Mouse (Mus musculus) frontal cortex, adult 2 months (tissue): Measurements from ENCODE around the gene Tns3. TPM values are rescaled to one million over a fixed set of nuclear protein-coding genes. Genes with fewer than 3 reads are reported as not detected.
"Not testable (repeated sequence)": the region's sequence is repeated elsewhere in the genome, so short reads cannot be mapped to it uniquely, and the experiment has no call there.

Experiments used
- DNase-seq, 2 experiments: peaks; one replicate each; pipeline ENCODE4 v3.0.0; 2022; ENCODE audit warnings: low spot score in 1 of 2; ENCODE audit errors: extremely low spot score in 1 of 2
- polyA plus RNA-seq: library from polyadenylated mRNA; depleted of rRNA; stranded (reverse); fragments of >200 nt; gene quantifications from 2 replicates; pipeline ENCODE4 v1.2.3, GENCODE M21; 2012

The Tns3 gene
- polyA plus RNA-seq, 1 experiment, result 27.8 TPM

DNA sequence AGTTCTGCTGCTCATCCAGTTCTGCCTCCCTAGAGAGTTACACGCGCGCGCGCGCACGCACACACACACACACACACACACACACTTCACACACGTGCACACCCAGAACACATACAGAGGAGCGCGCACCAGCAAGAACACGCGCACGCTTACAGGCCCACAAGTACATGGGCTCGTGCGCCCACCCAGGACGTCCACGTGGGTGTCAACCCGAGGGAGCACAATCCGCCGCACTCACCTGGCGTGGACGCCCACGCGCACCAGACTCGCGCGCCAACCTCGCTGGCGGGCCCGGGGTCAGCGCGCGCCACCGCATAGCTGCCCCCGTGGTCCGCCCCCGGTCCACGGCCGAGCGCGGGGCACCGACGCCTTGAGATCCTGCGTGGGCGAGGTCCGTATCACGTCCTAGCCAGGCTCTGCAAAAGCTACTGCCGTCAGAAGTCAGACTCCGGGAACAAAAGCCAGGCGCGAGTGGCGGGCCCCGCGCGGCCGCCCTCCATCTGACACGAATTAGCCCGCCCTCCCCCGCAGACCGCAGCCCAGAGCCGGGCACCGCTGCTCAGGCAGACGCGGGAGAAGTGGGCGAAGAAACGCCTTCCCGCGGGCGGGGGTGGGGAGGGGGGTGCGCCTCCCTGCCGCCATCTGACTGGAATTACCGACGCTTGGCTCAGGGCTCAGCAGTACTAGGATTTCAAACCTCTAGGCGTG lies 40.0 kb downstream of the Tns3 start:
- peak in 1 of 2 experiments; percentile 49 for DNase-seq

DNA sequence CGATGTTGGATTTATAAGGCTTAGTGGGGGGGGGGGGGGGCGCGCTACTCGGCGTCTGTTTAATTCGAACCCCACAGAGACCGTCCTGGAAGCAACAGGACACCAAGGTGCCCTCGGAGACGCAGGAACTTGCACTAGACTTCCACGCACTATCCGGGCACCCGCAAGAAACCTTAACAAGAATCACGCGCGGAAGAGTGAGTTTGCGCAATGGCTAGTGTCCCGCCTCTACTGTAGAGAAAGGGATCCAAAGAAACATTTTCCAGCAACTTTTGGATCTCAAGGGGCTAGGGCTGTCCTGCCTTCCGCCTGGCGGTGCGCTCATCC lies 40.5 kb downstream of the Tns3 start:
- no peak for DNase-seq

GRCm38 (mm10) chr11:8622668-8623067 lies 41.7 kb downstream of the Tns3 start:
- no peak for DNase-seq

GRCm38 (mm10) chr11:8619111-8619510 lies 45.2 kb downstream of the Tns3 start:
- not testable (repeated sequence) for DNase-seq

DNA sequence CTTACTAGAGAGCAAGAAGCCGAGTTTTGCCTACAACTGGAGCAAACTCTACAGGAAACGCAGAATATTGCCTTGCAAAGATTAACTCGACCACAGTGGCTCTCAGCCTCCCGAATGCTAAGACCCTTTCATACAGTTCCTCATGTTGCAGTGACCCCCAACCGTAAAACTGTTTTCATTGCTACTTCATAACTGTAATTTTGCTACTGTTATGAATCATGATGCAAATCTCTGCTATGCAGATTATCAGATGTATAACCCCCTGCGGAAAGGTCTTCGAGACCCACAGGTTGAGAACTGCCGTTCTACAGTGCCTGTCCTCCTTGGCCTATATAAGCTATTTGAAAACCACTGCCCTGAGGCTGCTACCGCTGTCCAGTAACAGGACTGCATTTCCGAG lies 46.0 kb downstream of the Tns3 start:
- DNase-seq, result no peak

DNA sequence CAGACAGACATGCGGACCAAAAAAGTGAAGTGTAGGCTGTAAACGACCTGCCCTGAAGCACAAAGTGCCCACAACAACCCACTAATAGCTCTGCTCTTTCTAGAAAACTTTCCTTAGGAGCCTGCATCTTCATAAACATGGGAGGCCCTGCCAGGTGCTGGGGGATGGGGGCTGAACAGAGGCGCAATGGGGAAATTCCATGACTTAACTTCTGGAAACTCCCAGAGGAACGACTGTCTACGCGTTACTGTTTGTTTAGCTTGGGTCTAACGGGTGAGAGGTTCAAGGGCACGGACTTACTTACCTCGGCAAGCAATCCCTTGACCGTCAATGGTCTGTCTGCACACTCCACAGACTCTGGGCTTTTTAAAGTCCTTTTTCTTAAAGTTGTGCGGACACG lies 48.9 kb downstream of the Tns3 start:
- no peak for DNase-seq

- no peak for DNase-seq
Measured at GRCm38 (mm10) chr11:8610456-8610855, 53.9 kb downstream of the Tns3 start.

DNA sequence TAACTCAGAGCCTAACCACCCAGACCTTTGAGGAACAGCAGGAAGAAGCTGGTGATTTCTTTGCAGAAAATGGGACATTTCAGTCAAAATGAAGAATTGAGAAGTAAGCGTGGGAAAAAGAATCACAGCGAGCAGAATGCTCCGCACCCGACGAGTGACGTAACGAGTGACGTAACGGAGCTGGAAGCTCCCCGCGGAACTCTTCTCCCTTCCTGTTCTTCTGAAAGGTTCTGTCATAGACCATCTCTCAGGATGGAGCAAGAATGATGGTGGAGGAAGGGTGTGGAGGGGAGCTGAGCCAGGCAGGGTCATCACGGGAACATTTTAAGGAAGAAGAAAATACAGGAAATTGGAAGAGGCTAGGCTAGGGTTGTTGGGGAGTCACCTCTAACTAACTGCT lies 54.5 kb downstream of the Tns3 start:
- DNase-seq, result no peak

DNA sequence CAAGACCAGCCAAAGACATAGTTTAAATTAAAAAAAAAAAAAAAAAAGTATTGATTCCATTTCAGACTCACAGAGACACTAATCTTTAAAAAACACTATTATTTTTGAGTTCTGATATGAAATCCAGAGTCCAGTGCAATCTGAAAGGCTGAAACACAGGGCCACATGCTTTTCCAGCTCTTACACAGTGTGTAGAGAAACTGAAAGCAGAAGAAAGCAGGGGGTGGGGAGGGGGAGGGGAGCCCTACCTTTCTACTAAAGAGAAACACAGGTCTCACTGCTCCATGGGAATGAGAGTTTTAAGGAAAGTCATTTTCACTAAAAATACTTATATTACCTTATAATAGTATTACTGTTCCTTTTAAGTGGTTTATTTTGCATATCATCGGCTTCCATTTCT lies 57.2 kb downstream of the Tns3 start:
- no peak for DNase-seq

DNA sequence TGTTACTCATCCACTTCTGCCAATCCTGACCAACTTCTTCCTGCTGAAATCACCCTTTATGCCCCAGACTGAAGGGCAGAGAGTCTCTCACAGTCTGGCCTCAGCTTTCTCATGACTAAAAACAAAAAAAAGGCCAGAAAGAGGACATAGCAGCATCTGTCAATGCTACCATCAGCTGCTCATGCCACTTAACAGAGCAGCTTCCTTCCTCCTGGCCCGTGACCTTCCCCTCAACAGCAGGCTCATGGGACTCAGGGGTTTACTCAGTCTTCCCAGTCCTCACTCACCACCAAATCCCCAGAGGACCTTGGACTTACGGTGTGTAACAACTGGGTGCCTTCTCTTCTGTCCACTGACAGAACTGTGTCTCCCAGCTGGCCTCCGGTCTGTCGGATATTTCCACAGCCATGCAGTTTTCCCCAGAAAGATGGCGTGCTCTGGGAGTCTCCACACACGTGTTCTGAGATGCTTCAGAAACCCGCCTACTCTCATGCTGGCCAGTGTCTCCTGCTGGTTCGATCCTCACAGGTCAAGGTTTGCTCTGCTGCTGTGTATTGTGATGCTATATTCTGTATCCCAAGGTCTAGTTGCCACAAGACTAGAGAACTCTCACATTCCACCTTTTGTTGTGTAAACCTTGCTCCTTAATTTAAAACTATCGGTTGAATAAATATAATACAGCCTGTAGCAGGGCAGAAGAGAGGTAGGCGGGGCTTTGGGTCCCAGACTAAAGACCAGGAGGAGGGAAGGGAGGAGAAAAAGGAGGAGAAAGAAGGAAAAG lies 59.4 kb downstream of the Tns3 start:
- no peak for DNase-seq

- DNase-seq, result no peak
Measured at GRCm38 (mm10) chr11:8602606-8603005, 61.7 kb downstream of the Tns3 start.

GRCm38 (mm10) chr11:8601411-8601821 lies 62.9 kb downstream of the Tns3 start:
- DNase-seq, result no peak

GRCm38 (mm10) chr11:8595642-8596041 lies 68.7 kb downstream of the Tns3 start:
- no peak for DNase-seq

DNA sequence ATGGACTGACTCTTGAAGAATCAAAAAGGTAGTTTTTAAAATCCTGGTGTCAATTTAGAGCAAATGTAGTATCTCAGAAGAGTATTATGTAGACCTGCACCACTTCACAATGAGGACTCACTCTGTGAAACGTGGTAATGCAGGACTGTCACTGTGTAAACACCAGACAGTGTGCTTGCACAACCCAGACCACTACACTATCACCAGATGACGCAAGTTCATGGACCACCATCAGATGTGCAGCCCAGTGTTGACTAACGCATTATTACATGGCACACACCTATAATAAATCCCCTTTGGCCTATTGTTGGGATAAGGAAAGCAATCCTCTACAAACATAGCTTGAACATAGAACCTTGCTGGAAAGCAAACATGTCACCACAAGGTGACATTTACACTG lies 71.2 kb downstream of the Tns3 start:
- DNase-seq, result no peak

- no peak for DNase-seq
Measured at GRCm38 (mm10) chr11:8591271-8591670, 73.1 kb downstream of the Tns3 start.

GRCm38 (mm10) chr11:8589226-8589905 lies 75.0 kb downstream of the Tns3 start:
- DNase-seq, result peak; percentile 28 to 75

DNA sequence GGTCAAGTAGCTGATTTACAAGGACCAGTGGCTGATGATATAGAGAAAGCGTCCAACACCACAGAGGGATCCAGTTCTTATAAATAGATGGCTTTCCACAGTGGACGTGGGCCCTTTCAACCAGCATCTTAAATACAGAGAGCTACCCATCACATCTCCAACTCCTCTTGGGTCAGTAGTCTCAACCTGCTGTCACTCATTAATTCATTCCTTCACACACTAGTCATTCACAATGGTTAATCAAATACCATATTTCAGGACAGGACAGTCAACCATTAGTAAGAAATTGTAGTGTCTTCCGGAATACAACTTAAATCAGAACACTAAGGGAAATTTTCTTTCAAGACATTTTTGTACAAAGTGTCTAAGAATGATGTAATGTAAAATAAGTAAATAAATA lies 76.4 kb downstream of the Tns3 start:
- DNase-seq, result no peak

GRCm38 (mm10) chr11:8586996-8587644 lies 77.2 kb downstream of the Tns3 start:
- DNase-seq, result no peak

- no peak for DNase-seq
Measured at GRCm38 (mm10) chr11:8586374-8586773, 78.0 kb downstream of the Tns3 start.

- DNase-seq, result no peak
Measured at GRCm38 (mm10) chr11:8585686-8586085, 78.6 kb downstream of the Tns3 start.

DNA sequence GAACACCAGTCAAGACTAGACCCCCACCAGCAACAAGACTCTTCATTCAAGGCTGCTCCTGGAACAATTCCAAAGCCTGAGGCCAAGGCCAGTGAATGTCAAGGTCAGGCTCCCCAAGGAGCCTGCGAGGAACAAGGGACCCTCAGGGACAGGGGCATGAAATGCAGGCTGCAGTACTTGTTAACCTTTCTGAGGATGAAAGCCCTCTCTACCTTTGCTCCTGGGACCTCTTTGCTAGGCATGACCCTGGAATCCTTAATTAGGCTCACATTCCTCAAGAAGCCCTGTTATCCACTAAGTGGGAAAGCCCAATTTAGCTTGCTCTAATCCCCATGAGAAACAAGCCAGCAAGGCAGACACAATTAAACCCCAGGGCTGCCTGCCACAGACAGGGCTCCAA lies 79.4 kb downstream of the Tns3 start:
- no peak for DNase-seq
